Mouse (Mus musculus) kidney, postnatal 0 days (tissue): ENCODE measurements around the gene Hhat. TPM values are rescaled to one million over a fixed set of nuclear protein-coding genes. Genes with fewer than 3 reads are reported as not detected.

Experiments
- ATAC-seq: fragments of 200-750 bp; cut with Nextera tagmentation; replicated peaks from 2 replicates; pipeline ENCODE4 v1.8.0; 2017; ENCODE audit warnings: low read depth, moderate number of reproducible peaks, moderate TSS enrichment, moderate library complexity; ENCODE audit not compliant: low FRiP score
- DNase-seq: peaks from one replicate; pipeline ENCODE4 v3.0.0-alpha.2; 2016; ENCODE audit warnings: low spot score
- H3K27ac ChIP-seq: fragments of 300-500 bp; sonication (generic); 2 replicates; pipeline ENCODE4 v1.5.1; 2014; ENCODE audit warnings: mild to moderate bottlenecking
- H3K27me3 ChIP-seq: fragments of 300-500 bp; sonication (generic); 2 replicates; pipeline ENCODE4 v1.6.1; 2014; ENCODE audit warnings: low read length, mixed read lengths; ENCODE audit not compliant: insufficient read depth
- H3K36me3 ChIP-seq: fragments of 300-500 bp; sonication (generic); 2 replicates; pipeline ENCODE4 v1.6.1; 2014; ENCODE audit warnings: low read length, mixed read lengths; ENCODE audit not compliant: insufficient read depth
- H3K4me1 ChIP-seq: fragments of 300-500 bp; sonication (generic); replicated peaks from 2 replicates; pipeline ENCODE4 v1.6.1; 2014; ENCODE audit warnings: antibody characterized with exemption, low read length, mixed read lengths; ENCODE audit not compliant: insufficient read depth
- H3K4me2 ChIP-seq: fragments of 300-500 bp; sonication (generic); 2 replicates; pipeline ENCODE4 v1.6.1; 2014; ENCODE audit warnings: mild to moderate bottlenecking, low read length, moderate library complexity, mixed read lengths
- H3K4me3 ChIP-seq: fragments of 300-500 bp; sonication (generic); replicated peaks from 2 replicates; pipeline ENCODE4 v1.5.1; 2014; ENCODE audit warnings: low read depth, low read length
- H3K9ac ChIP-seq: fragments of 300-500 bp; sonication (generic); 2 replicates; pipeline ENCODE4 v1.6.1; 2014; ENCODE audit warnings: low read depth, low read length
- H3K9me3 ChIP-seq: fragments of 300-500 bp; sonication (generic); replicated peaks from 2 replicates; pipeline ENCODE4 v1.6.1; 2016; ENCODE audit warnings: low read length, inconsistent platforms, mixed read lengths
- CTCF ChIP-seq: IDR thresholded peaks from 2 replicates; pipeline ENCODE4 v1.5.1; 2016; ENCODE audit warnings: antibody characterized with exemption, low read depth, mild to moderate bottlenecking, moderate library complexity
- WGBS: fragments of 180-500 bp; shearing (Covaris S2); extraction: QIAGEN DNeasy Blood & Tissue Kit; methylation state at CpG from one replicate; pipeline ENCODE4 v1.1.7; 2014; 5-methylcytosine and 5-hydroxymethylcytosine counted together
- polyA plus RNA-seq: library from polyadenylated mRNA; unstranded; fragments of >200 nt; fragmentation: Nextera tagmentation; extraction: Ambion mirVana; gene quantifications from 2 replicates; pipeline ENCODE4 v1.2.1, GENCODE M21; 2015

Hhat gene
- polyA plus RNA-seq, 1 experiment from 2014 or later = 13.5 TPM

GRCm38 (mm10) chr1:192663608-192664007 is 107.4 kb downstream of the Hhat start:
- Histone ChIP-seq H3K36me3 (0 out of 2 replicates have a peak, but pooled peaks cover 3% of the 10 kb centered on the region), H3K27ac (no peak overlapping the region), H3K27me3 (no peaks in the 10 kb centered on the region), H3K4me2 (no peak overlapping the region), H3K9ac (no peak overlapping the region), H3K9me3 (no peaks in the 10 kb centered on the region), H3K4me3 (no peak overlapping the region), H3K4me1 (no peaks in the 10 kb centered on the region)
- 69% methylated on average over 4 of the region's 4 CpGs for WGBS
- TF ChIP-seq CTCF = no peak
- no peak for DNase-seq
- no peak for ATAC-seq

GRCm38 (mm10) chr1:192663092-192663491 is 107.9 kb downstream of the Hhat start:
- DNase-seq (no peak), ATAC-seq (no peak)
- no peak overlapping the region for H3K4me2 ChIP-seq
- WGBS = 67% methylated on average over 5 of the region's 5 CpGs
- H3K9me3 ChIP-seq = no peaks in the 10 kb centered on the region
- no peak overlapping the region for H3K4me3 ChIP-seq
- 0 out of 2 replicates have a peak, but pooled peaks cover 3% of the 10 kb centered on the region for H3K36me3 ChIP-seq
- H3K9ac ChIP-seq = no peak overlapping the region
- TF ChIP-seq CTCF = no peak
- no peaks in the 10 kb centered on the region for H3K27me3 ChIP-seq
- H3K27ac ChIP-seq = no peak overlapping the region
- H3K4me1 ChIP-seq = no peaks in the 10 kb centered on the region

- ATAC-seq (no peak), DNase-seq (no peak)
- no peak overlapping the region for H3K27ac ChIP-seq
These were observed 109.4 kb downstream of the Hhat start for GRCm38 (mm10) chr1:192661612-192662011.

GRCm38 (mm10) chr1:192657417-192657816 is 113.6 kb downstream of the Hhat start:
- H3K27ac ChIP-seq = no peak overlapping the region
- 50% methylated on average over 6 of the region's 6 CpGs for WGBS
- no peak overlapping the region for H3K4me2 ChIP-seq
- no peaks in the 10 kb centered on the region for H3K4me1 ChIP-seq
- H3K9ac ChIP-seq = no peak overlapping the region
- ATAC-seq (no peak), DNase-seq (no peak)
- no peaks in the 10 kb centered on the region for H3K27me3 ChIP-seq
- H3K4me3 ChIP-seq = no peak overlapping the region
- H3K36me3 ChIP-seq = 0 out of 2 replicates have a peak, but pooled peaks cover 3% of the 10 kb centered on the region
- no peaks in the 10 kb centered on the region for H3K9me3 ChIP-seq
- no peak for TF ChIP-seq CTCF

More at GRCm38 (mm10) chr1:192661612-192662011, 109.4 kb downstream of the Hhat start:
- Histone ChIP-seq H3K9me3 (no peaks in the 10 kb centered on the region), H3K4me3 (no peak overlapping the region), H3K4me2 (no peak overlapping the region), H3K27me3 (no peaks in the 10 kb centered on the region), H3K9ac (no peak overlapping the region), H3K4me1 (no peaks in the 10 kb centered on the region), H3K36me3 (0 out of 2 replicates have a peak, but pooled peaks cover 3% of the 10 kb centered on the region)
- TF ChIP-seq CTCF = no peak

- Histone ChIP-seq H3K4me2 (no peak overlapping the region), H3K9ac (no peak overlapping the region), H3K4me3 (no peak overlapping the region), H3K9me3 (no peaks in the 10 kb centered on the region), H3K27ac (no peak overlapping the region), H3K4me1 (no peaks in the 10 kb centered on the region), H3K27me3 (no peaks in the 10 kb centered on the region), H3K36me3 (no peaks in the 10 kb centered on the region)
- DNase-seq (no peak), ATAC-seq (no peak)
- no peak for TF ChIP-seq CTCF
- 65% methylated on average over 8 of the region's 8 CpGs for WGBS
These were observed 118.9 kb downstream of the Hhat start for GRCm38 (mm10) chr1:192651981-192652605.

GRCm38 (mm10) chr1:192650586-192650985 is 120.4 kb downstream of the Hhat start:
- DNase-seq = no peak
- TF ChIP-seq CTCF = no peak
- Histone ChIP-seq H3K9ac (no peak overlapping the region), H3K4me1 (no peaks in the 10 kb centered on the region), H3K4me3 (no peak overlapping the region), H3K4me2 (no peak overlapping the region), H3K27me3 (no peaks in the 10 kb centered on the region), H3K36me3 (no peaks in the 10 kb centered on the region), H3K27ac (no peak overlapping the region), H3K9me3 (no peaks in the 10 kb centered on the region)
- no peak for ATAC-seq
- 61% methylated on average over 7 of the region's 7 CpGs for WGBS

GRCm38 (mm10) chr1:192650023-192650422 is 121.0 kb downstream of the Hhat start:
- H3K4me3 ChIP-seq = no peak overlapping the region
- H3K27ac ChIP-seq = no peak overlapping the region
- no peak for DNase-seq
- H3K9me3 ChIP-seq = no peaks in the 10 kb centered on the region
- ATAC-seq = no peak
- H3K4me1 ChIP-seq = no peaks in the 10 kb centered on the region
- H3K4me2 ChIP-seq = no peak overlapping the region
- no peaks in the 10 kb centered on the region for H3K36me3 ChIP-seq
- no peak overlapping the region for H3K9ac ChIP-seq
- WGBS = 77% methylated on average over 4 of the region's 4 CpGs
- TF ChIP-seq CTCF = no peak
- H3K27me3 ChIP-seq = no peaks in the 10 kb centered on the region
